Mouse (Mus musculus) intestine, embryonic 15.5 days (tissue): ENCODE results near the gene Gfod2. TPM values are rescaled to one million over a fixed set of nuclear protein-coding genes. Genes with fewer than 3 reads are reported as not detected.

Experiments
- ATAC-seq: fragments of 200-750 bp; cut with Nextera tagmentation; 2 replicates; pipeline ENCODE4 v1.8.0; 2017; ENCODE audit warnings: moderate TSS enrichment, moderate library complexity
- H3K27ac ChIP-seq: fragments of 300-500 bp; sonication (generic); 2 replicates; pipeline ENCODE4 v1.5.1; 2015; ENCODE audit warnings: mild to moderate bottlenecking, inconsistent platforms
- H3K27me3 ChIP-seq: fragments of 300-500 bp; sonication (generic); replicated peaks from 2 replicates; pipeline ENCODE4 v1.6.1; 2015; ENCODE audit warnings: inconsistent platforms
- H3K36me3 ChIP-seq: fragments of 300-500 bp; sonication (generic); 2 replicates; pipeline ENCODE4 v1.6.1; 2015; ENCODE audit warnings: inconsistent platforms
- H3K4me1 ChIP-seq: fragments of 300-500 bp; sonication (generic); replicated peaks from 2 replicates; pipeline ENCODE4 v1.6.1; 2015; ENCODE audit warnings: inconsistent platforms
- H3K4me2 ChIP-seq: fragments of 300-500 bp; sonication (generic); replicated peaks from 2 replicates; pipeline ENCODE4 v1.6.1; 2015; ENCODE audit warnings: mild to moderate bottlenecking, inconsistent platforms
- H3K4me3 ChIP-seq: fragments of 300-500 bp; sonication (generic); replicated peaks from 2 replicates; pipeline ENCODE4 v1.5.1; 2015; ENCODE audit warnings: inconsistent platforms
- H3K9ac ChIP-seq: fragments of 300-500 bp; sonication (generic); 2 replicates; pipeline ENCODE4 v1.6.1; 2015; ENCODE audit warnings: inconsistent platforms
- H3K9me3 ChIP-seq: fragments of 300-500 bp; sonication (generic); 2 replicates; pipeline ENCODE4 v1.6.1; 2016; ENCODE audit warnings: inconsistent platforms
- WGBS: fragments of 180-500 bp; shearing (Covaris S2); methylation state at CpG from one replicate; pipeline ENCODE4 v1.1.7; 2015; 5-methylcytosine and 5-hydroxymethylcytosine counted together
- polyA plus RNA-seq: library from polyadenylated mRNA; unstranded; fragments of >200 nt; fragmentation: Nextera tagmentation; extraction: Ambion mirVana; gene quantifications from 2 replicates; pipeline ENCODE4 v1.2.1, GENCODE M21; 2015

The Gfod2 gene
- polyA plus RNA-seq, 1 experiment from 2014 or later: 10.5 TPM

DNA sequence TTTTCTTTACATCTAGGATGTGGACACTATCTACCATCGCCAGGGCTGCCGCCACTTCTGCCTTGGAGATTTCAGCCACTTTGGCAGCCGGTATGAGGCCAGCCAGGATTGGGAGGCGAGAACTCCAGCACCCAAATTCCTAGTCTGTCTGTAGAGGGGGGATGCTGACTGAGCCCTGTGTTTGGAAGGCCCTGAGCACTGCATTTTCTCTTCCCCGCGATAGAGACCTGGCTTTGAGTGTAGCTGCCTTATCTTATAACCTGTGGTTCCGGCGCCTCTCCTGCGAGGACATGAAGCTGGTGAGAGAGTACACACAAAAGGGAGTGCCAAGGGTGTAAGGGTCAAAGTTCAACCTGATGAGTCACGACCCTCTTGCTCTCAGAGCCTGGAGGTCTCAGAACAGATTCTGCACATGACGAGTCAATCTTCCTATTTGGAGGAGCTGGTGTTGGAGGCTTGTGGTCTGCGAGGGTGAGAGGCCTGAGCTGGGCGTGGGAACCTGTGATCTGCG is 70.2 kb downstream of the Gfod2 start:
- Histone ChIP-seq H3K4me3 (no peak overlapping the region), H3K4me1 (peaks cover 9% of the 10 kb centered on the region; the same call in 1 of the 2 replicates), H3K4me2 (0 out of 2 replicates have a peak overlapping the region, but pooled peaks have one; percentile 1), H3K27me3 (no peaks in the 10 kb centered on the region), H3K9me3 (no peaks in the 10 kb centered on the region), H3K27ac (no peak overlapping the region), H3K36me3 (peaks cover 4% of the 10 kb centered on the region; the same call in 1 of the 2 replicates), H3K9ac (no peak overlapping the region)
- WGBS: 54% methylated on average over 14 of the region's 14 CpGs
- ATAC-seq: peak; percentile 46; the same call in 1 of the 2 replicates

- ATAC-seq: no peak
- Histone ChIP-seq H3K9ac (no peak overlapping the region), H3K4me1 (peaks cover 9% of the 10 kb centered on the region; the same call in 1 of the 2 replicates), H3K36me3 (peaks cover 11% of the 10 kb centered on the region; the same call in 1 of the 2 replicates), H3K27ac (no peak overlapping the region), H3K4me2 (no peak overlapping the region), H3K4me3 (no peak overlapping the region), H3K9me3 (no peaks in the 10 kb centered on the region), H3K27me3 (no peaks in the 10 kb centered on the region)
- 69% methylated on average over 8 of the region's 8 CpGs for WGBS
These were observed 71.0 kb downstream of the Gfod2 start for GRCm38 (mm10) chr8:105687512-105687911.

DNA sequence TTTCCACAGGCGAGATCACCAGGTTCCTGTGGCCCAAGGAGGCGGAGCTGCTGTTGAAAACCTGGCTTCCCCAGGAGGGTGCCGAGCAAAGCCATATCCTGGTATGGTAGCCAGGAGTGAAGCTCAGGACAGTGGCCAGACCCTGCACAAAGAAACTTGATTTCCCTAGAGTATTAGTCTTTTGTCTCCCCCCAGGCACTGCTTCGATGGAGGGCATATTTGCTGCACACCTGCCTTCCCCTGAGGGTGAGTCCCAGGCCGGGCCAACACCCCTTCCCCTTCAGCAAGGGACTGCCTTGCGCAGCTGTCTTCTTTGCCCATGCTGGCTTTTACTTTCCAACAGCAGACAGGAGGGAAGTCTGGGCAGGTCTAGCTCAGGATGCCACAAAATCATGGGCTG is 71.9 kb downstream of the Gfod2 start:
- Histone ChIP-seq H3K27me3 (no peaks in the 10 kb centered on the region), H3K9ac (no peak overlapping the region), H3K4me2 (0 out of 2 replicates have a peak overlapping the region, but pooled peaks have one; percentile 52), H3K36me3 (peaks cover 15% of the 10 kb centered on the region; the same call in 1 of the 2 replicates), H3K4me1 (peaks cover 9% of the 10 kb centered on the region; the same call in 1 of the 2 replicates), H3K4me3 (no peak overlapping the region), H3K9me3 (no peaks in the 10 kb centered on the region), H3K27ac (no peak overlapping the region)
- WGBS: 72% methylated on average over 6 of the region's 6 CpGs
- no peak for ATAC-seq

DNA sequence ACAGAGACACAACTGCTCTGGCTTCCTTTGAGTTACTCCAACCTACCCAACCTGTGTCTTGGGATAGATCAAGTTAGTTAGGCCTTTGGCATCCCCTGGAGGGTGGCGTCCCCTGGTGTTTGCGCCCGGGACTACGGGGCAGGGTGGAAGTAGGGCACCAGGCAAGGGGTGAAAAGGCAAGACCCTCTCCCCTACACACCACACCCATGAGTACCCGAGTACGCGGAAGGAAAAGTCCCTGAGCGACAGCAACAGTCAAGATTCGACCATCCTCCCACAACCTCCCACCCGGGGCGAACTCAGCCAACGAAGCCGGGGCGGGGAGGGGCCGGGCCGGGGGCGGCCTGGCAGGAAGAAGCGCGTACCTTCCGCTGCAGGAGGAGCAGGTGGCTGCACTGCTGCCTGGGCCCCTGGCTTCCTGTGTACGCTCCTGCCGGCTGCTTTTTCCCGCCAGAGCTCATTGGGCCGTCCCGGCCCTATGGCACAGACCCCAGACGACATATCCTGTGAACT is 72.6 kb downstream of the Gfod2 start, which contains the start of gene Carmil2:
Carmil2 (plus strand) TSS at position 479 of the 513 bp plus-strand sequence.
- Histone ChIP-seq H3K27ac (no peak within 1 kb of the TSS), H3K9ac (peak within 1 kb of the TSS; percentile 26; the same call in 1 of the 2 replicates), H3K27me3 (no peaks in the 10 kb centered on the region), H3K4me1 (peaks cover 9% of the 10 kb centered on the region; the same call in 1 of the 2 replicates), H3K4me3 (peak within 1 kb of the TSS; percentile 9), H3K4me2 (peak within 1 kb of the TSS; percentile 52), H3K36me3 (peaks cover 18% of the 10 kb centered on the region), H3K9me3 (no peaks in the 10 kb centered on the region)
- WGBS: 9% methylated on average over 26 of the region's 26 CpGs
- peak; percentile 56 for ATAC-seq

- no peak for ATAC-seq
- H3K4me3 ChIP-seq: no peak overlapping the region
- peak overlapping the region; percentile 52 for H3K4me2 ChIP-seq
- peaks cover 9% of the 10 kb centered on the region; the same call in 1 of the 2 replicates for H3K4me1 ChIP-seq
- 77% methylated on average over 7 of the region's 7 CpGs for WGBS
- H3K9me3 ChIP-seq: no peaks in the 10 kb centered on the region
- no peaks in the 10 kb centered on the region for H3K27me3 ChIP-seq
- H3K9ac ChIP-seq: no peak overlapping the region
- H3K27ac ChIP-seq: no peak overlapping the region
- peaks cover 24% of the 10 kb centered on the region for H3K36me3 ChIP-seq
These were observed 73.1 kb downstream of the Gfod2 start for GRCm38 (mm10) chr8:105685325-105685724.

GRCm38 (mm10) chr8:105677891-105678290 is 80.6 kb downstream of the Gfod2 start:
- Histone ChIP-seq H3K9ac (no peak overlapping the region), H3K9me3 (no peaks in the 10 kb centered on the region), H3K27me3 (no peaks in the 10 kb centered on the region), H3K4me3 (no peak overlapping the region), H3K36me3 (peaks cover 46% of the 10 kb centered on the region), H3K4me2 (no peak overlapping the region), H3K27ac (no peak overlapping the region), H3K4me1 (no peaks in the 10 kb centered on the region)
- 79% methylated on average over 1 of the region's 1 CpGs for WGBS
- no peak for ATAC-seq

Other genes with a start within 250 kb of the Gfod2 start
- gene Hsd11b2, start 239.9 kb downstream of the Gfod2 start, polyA plus RNA-seq: 2.7 and 3.0 TPM in 2 replicates
- gene Atp6v0d1, start 192.6 kb downstream of the Gfod2 start, polyA plus RNA-seq: 78.2 and 89.4 TPM in 2 replicates
- gene Ripor1, start 153.4 kb downstream of the Gfod2 start, polyA plus RNA-seq: 18.4 and 18.5 TPM in 2 replicates
- gene Ctcf, start 122.1 kb downstream of the Gfod2 start, polyA plus RNA-seq: 96.4 and 106 TPM in 2 replicates
- gene Agrp, start 121.3 kb downstream of the Gfod2 start, polyA plus RNA-seq: 0.57 and 0.88 TPM in 2 replicates
- gene Carmil2, start 72.4 kb downstream of the Gfod2 start, polyA plus RNA-seq: 1.0 and 1.1 TPM in 2 replicates
- 46.1 and 51.1 TPM in 2 replicates for gene Acd, start 57.6 kb downstream of the Gfod2 start, polyA plus RNA-seq
- gene Pard6a, start 57.5 kb downstream of the Gfod2 start, polyA plus RNA-seq: 12.7 and 13.4 TPM in 2 replicates
- 0.13 TPM in 1 of 2 replicates, not detected in the other for gene 4933405L10Rik, start 51.0 kb downstream of the Gfod2 start, polyA plus RNA-seq
- 15.8 and 17.3 TPM in 2 replicates for gene Enkd1, start 50.5 kb downstream of the Gfod2 start, polyA plus RNA-seq
- gene Ranbp10, start 68.7 kb upstream of the Gfod2 start, polyA plus RNA-seq: 8.5 and 8.9 TPM in 2 replicates
- not detected in 2 replicates for gene Tsnaxip1, start 69.1 kb upstream of the Gfod2 start, polyA plus RNA-seq
- 33.6 and 34.9 TPM in 2 replicates for gene Cenpt, start 94.6 kb upstream of the Gfod2 start, polyA plus RNA-seq
- 54.9 and 60.0 TPM in 2 replicates for gene Thap11, start 96.5 kb upstream of the Gfod2 start, polyA plus RNA-seq
- 192 and 253 TPM in 2 replicates for gene Nutf2, start 101.9 kb upstream of the Gfod2 start, polyA plus RNA-seq
- 35.9 and 38.4 TPM in 2 replicates for gene Edc4, start 122.2 kb upstream of the Gfod2 start, polyA plus RNA-seq
- 0.34 and 0.96 TPM in 2 replicates for gene Nrn1l, start 134.9 kb upstream of the Gfod2 start, polyA plus RNA-seq
- 26.0 and 28.9 TPM in 2 replicates for gene Pskh1, start 141.8 kb upstream of the Gfod2 start, polyA plus RNA-seq
- 0.82 and 3.2 TPM in 2 replicates for gene Ctrl, start 175.2 kb upstream of the Gfod2 start, polyA plus RNA-seq
- gene Psmb10, start 179.8 kb upstream of the Gfod2 start, polyA plus RNA-seq: 76.6 and 99.7 TPM in 2 replicates
- gene Lcat, start 184.7 kb upstream of the Gfod2 start, polyA plus RNA-seq: 2.1 and 2.3 TPM in 2 replicates
- 23.9 and 24.0 TPM in 2 replicates for gene Slc12a4, start 207.4 kb upstream of the Gfod2 start, polyA plus RNA-seq
- not detected in 2 replicates for gene Dpep3, start 220.8 kb upstream of the Gfod2 start, polyA plus RNA-seq
- 16.2 and 17.5 TPM in 2 replicates for gene Dus2, start 232.7 kb upstream of the Gfod2 start, polyA plus RNA-seq
- not detected in 2 replicates for gene Dpep2nb, start 247.3 kb upstream of the Gfod2 start, polyA plus RNA-seq